Mouse (Mus musculus): ENCODE results near the gene Mmab.
A peak's percentile ranks its signal among the peaks of the same experiment; 100 is the strongest.

Mmab gene

GRCm38 (mm10) chr5:114443566-114444367 is at the start of gene Mmab, which contains the start of gene Mvk:
Mmab (minus strand) TSS chr5:114444060.
Mvk (plus strand) TSS chr5:114444269.
- peak; percentile 96 to 97 for DNase-seq (ENCODE audit: low spot score in 2 of 2)

DNA sequence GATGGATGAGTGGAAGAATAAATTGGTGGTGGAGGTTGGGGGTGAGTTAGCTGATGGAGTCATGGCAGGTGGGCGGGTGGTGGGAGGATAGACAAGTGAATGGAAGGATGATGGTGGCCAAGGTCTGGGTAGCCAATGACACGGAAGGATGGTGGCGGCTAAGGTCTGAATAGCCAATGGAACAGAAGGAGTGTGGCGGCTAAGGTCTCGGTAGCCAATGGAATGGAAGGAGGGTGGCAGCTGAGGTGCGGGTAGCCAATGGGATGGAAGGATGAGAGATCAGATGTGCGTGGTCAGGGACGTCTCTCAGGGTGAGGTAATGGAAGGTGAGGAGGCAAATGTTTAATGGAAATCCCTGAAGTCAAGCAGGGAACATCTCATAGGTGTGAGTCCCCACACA is 46.4 kb upstream of the Mmab start:
- DNase-seq (ENCODE audit: low spot score in 2 of 2), result no peak

DNA sequence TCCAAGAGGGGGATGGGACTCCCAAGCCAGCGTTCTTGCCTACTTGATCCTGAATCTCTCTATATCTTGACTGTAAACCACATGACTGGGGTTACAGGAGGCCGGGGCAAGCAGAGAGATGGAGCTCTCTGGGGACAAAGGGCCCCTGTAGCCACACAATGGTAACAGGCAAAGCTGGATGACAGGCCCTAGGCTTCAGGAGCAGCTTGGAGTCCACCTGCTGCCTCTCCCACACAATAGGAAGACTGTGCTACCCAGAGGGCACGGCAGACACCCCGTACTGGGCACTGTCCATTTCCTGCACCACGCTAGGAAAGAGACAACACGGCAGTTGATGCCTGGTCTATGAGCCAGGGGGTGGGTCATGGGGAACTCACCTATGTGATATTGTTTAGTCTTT is 45.7 kb upstream of the Mmab start:
- no peak for DNase-seq (ENCODE audit: low spot score in 2 of 2)

DNA sequence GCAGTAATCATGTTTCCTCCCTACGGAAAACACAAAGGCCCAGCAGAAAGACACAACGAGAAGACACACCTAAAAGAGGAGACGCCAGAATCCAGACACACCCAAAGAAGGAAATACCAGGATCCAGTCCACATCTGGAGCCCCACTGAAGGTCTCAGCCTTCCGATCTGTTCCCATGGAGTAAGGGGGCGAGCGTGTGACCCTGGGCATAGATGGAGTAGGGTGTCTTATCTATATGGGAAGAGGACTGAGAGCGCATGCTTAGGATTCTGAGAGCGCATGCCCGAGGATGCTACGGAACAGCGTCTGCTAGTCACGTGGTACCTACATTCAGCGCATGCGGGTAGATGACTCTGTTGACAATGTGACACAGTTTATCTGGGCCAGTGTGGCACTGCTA is 41.8 kb upstream of the Mmab start:
- no peak for DNase-seq (ENCODE audit: low spot score in 2 of 2)

- peak; percentile 69 to 74 for DNase-seq (ENCODE audit: low spot score in 2 of 2)
Observed at GRCm38 (mm10) chr5:114482587-114483011, 38.7 kb upstream of the Mmab start.

DNA sequence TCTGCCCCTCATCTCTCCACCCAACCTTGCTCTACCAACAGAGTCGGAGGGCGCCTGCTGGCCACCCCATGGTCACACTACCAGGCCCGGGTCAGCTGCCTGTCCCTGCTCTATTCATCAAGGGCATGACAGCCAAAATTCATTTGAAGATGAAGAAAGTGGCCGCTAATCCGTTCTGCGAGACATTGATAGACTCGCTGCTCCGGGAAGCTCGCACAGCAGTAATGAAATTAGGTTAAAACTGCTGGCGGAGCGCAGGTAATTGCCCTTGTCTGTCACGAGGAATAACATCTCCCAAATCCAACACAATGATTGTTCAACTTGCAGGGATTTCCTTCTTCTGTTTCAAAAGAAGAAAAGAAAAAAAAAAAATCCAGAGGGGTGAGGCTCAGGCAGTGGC is 34.4 kb upstream of the Mmab start:
- no peak for DNase-seq (ENCODE audit: low spot score in 2 of 2)

- no peak for DNase-seq (ENCODE audit: low spot score in 2 of 2)
Observed at GRCm38 (mm10) chr5:114474741-114475491, 31.1 kb upstream of the Mmab start.

DNA sequence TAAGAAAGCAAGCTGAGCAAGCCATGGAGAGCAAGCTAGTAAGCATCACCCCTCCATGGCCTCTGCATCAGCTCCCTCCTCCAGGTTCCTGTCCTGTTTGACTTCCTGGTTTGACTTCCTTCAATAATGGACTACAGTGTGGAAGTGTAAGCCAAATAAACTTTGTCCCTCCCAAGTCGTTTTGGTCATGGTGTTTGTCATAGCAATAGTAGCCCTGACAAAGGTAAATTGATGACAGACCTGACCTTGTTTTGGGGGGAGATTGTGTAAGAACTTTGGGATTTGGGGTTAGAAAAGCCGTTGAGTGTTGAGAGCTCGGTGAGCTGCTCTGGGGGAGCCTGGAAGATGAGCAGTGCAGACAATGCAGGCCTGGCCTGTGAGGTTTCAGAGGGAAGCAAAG is 26.5 kb upstream of the Mmab start:
- no peak for DNase-seq (ENCODE audit: low spot score in 2 of 2)

GRCm38 (mm10) chr5:114468007-114468406 is 24.1 kb upstream of the Mmab start:
- no peak for DNase-seq (ENCODE audit: low spot score in 2 of 2)

DNA sequence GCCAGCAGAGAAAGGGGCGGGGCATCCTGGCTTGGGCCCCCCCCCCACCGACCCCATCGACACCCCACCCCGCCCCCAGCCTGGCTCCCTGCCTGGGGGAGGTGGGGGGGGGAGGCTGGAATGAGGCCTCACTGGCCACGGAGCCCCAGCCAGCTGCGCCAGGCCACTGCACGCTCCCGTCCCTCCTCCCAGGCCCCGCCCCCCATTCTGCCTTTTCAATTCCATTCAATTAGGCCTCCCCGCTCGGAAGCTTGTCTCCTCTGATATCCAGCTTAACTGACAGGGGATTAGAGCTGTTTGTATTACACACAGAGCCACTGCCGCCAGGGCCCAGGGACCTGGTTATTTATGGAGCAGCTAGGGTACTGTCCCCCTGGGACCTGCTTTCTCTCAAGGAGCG is 23.6 kb upstream of the Mmab start:
- peak in 1 of 2 experiments; percentile 10 for DNase-seq (ENCODE audit: low spot score in 2 of 2)

GRCm38 (mm10) chr5:114467019-114467418 is 23.2 kb upstream of the Mmab start:
- no peak for DNase-seq (ENCODE audit: low spot score in 2 of 2)

DNA sequence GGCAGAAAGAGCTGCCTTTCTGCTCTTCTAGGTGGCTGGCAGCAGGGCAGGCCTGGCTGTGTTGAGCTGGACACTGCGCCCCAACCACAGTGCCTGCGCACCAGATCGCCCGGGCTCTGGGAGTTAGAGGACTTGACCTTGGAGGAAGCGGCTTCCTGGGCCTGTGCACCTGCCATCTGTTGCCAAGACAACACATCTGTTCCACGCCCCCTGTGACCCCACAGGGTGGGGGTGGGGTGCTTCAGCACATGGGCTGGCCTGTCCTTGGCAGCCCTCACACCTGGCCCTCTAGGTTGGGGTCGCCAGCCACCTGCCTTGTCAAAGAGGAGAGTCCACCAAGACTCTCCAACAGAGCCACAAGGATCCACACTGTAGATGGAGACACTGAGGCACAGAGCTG is 21.8 kb upstream of the Mmab start:
- no peak for DNase-seq (ENCODE audit: low spot score in 2 of 2)

DNA sequence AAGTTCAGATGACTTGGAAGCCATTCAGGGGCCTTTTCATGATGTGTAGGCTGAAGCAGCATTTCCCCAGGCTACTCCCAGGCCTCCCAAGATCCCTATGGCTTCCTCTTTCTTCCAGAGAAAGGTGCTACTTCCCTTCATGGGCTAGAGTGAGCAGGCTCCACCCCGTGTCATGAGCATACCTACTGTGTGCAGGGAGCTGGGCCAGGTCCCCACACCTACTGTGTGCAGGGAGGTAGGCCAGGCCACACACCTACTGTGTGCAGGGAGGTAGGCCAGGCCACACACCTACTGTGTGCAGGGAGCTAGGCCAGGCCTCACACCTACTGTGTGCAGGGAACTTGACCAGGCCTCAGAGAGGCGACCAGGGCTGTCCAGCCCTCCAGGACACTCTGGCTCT is 20.7 kb upstream of the Mmab start:
- no peak for DNase-seq (ENCODE audit: low spot score in 2 of 2)

DNA sequence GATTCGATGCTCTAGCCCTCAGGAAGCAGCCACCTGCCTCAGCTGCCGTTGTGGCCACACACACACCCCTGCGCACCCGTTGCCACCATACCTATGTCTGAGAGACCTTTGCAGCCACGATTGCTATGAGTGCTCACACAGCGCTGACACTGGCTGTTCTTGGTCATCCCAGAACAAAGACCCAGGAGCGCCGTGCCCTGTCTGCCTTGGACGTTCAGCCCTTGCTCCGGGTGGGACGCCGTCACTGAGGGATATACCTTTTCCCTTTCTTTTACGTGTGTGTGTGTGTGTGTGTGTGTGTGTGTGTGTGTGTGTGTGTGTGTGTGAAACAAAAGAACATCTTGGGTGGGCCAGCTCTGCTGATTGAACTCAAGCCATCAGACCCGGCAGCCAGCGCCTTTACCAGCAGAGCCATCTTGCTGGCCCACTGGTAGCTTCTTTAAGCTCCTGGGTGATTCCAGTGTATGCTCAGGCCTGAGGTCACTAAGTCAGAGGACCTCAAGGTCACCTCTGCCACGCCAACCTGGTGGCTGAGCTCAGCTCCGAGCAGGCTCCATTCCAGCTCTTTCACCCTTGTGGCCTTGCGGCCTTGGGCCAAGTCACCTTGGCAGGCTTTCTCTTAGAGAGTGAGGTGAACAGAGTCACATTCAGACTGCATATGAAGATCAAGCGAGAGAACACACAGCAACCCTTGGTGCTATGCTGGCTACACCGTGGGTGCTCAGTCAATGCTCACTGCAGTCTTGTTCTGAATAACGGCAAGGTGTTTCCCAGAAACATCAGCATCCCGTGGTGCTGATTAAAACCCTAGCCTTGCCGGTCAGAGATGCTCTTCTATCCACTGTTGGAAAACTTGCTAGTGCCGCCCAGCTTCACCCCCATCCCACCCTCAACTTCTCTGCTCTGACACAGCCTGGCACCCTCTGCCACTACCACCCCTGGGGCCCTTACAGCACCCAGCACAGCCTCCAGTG is 18.5 kb upstream of the Mmab start:
- DNase-seq (ENCODE audit: low spot score in 2 of 2), result no peak

DNA sequence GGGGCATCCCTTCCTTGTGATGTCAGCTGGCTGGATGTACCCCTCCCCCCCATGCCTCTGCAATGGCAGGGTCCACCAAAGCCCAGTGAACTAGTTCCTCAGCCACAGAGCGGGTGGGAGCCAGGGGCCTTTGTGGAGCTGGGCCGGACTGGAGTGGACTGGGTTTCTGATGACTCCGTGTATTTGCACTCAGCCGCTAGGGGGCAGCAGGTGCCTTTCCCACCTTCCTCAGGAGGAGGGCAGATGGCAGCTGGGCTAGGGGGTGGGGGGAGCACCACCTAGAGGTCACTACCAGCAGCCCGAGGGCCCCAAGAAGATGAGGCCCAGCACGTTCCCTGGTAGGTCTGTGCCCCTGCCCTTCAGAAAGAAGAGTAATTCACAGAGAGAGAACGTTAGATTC is 17.4 kb upstream of the Mmab start:
- DNase-seq (ENCODE audit: low spot score in 2 of 2), result peak; percentile 69 to 73

GRCm38 (mm10) chr5:114456995-114457605 is 13.2 kb upstream of the Mmab start:
- DNase-seq (ENCODE audit: low spot score in 2 of 2), result no peak

- DNase-seq (ENCODE audit: low spot score in 2 of 2), result no peak
Observed at GRCm38 (mm10) chr5:114456287-114456686, 12.4 kb upstream of the Mmab start.

DNA sequence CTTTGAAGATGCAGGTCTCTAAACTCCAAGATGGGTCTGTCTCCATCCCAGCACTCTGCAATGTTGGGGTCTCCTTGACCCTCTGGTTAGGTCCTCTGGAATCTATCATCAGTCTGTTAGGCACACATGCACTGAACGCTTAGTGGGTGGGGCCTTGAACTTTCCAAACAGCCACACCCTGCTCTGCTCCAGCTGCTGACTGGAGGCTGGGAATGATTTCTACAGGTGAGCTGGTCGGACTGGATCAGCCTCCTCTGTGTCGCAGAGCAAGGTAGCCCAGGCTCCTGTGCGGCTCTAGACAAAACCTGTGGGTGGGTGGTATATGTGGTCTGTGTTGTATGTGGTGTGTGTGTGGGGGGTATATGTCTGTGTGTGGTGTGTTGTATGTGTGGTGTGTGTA is 5.2 kb upstream of the Mmab start:
- no peak for DNase-seq (ENCODE audit: low spot score in 2 of 2)

GRCm38 (mm10) chr5:114444368-114444692 is 470 bp upstream of the Mmab start:
- no peak for DNase-seq (ENCODE audit: low spot score in 2 of 2)

- no peak for DNase-seq (ENCODE audit: low spot score in 2 of 2)
Observed at GRCm38 (mm10) chr5:114435588-114435987, 8.3 kb downstream of the Mmab start.

GRCm38 (mm10) chr5:114434359-114434758 is 9.5 kb downstream of the Mmab start:
- no peak for DNase-seq (ENCODE audit: low spot score in 2 of 2)

DNA sequence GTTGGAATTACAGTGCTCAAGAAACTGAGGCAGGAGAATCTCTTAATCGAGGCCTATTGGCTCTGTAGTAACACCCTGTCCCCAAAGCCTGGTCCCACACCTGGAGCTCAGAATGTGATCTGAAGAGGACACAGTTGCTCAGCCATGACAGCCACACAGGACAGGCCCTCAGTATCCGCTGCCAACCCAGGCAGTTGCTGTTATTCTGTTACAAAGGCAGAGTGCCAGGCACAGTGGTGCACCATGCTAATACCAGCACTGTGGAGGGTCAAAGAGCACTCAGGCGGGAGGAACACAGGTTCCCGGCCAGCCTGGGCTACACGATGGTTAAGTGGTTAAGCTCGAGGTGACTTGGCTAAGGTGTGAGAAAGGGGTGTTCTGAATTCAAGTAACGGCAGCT is 14.1 kb downstream of the Mmab start:
- no peak for DNase-seq (ENCODE audit: low spot score in 2 of 2)
